Mouse (Mus musculus) E14TG2a.4 (cell line): ENCODE results near the gene Mndal.
"Not testable (repeated sequence)": the region's sequence is repeated elsewhere in the genome, so short reads cannot be mapped to it uniquely, and the experiment has no call there.

ENCODE experiments used
- H3K27me3 ChIP-seq: 2 replicates; pipeline ENCODE4 v1.6.1; 2014; ENCODE audit warnings: low read length, control low read depth; ENCODE audit not compliant: insufficient read depth
- H3K36me3 ChIP-seq: 2 replicates; pipeline ENCODE4 v1.6.1; 2014; ENCODE audit warnings: low read length, control low read depth; ENCODE audit not compliant: insufficient read depth
- H3K4me1 ChIP-seq: replicated peaks from 2 replicates; pipeline ENCODE4 v1.6.1; 2014; ENCODE audit warnings: low read depth, low read length, control low read depth
- H3K4me3 ChIP-seq: replicated peaks from 2 replicates; pipeline ENCODE4 v1.5.1; 2014; ENCODE audit warnings: mild to moderate bottlenecking, low read length
- H3K9me3 ChIP-seq: 2 replicates; pipeline ENCODE4 v1.6.1; 2014; ENCODE audit warnings: low read length, control low read depth

Mndal gene

GRCm38 (mm10) chr1:173802689-173803281 is 139.5 kb downstream of the Mndal start:
- not testable (repeated sequence) for H3K27me3 ChIP-seq, H3K4me3 ChIP-seq, H3K4me1 ChIP-seq, H3K36me3 ChIP-seq, H3K9me3 ChIP-seq

GRCm38 (mm10) chr1:173802207-173802606 is 140.1 kb downstream of the Mndal start:
- H3K4me3 ChIP-seq, H3K27me3 ChIP-seq, H3K36me3 ChIP-seq, H3K9me3 ChIP-seq, H3K4me1 ChIP-seq: not testable (repeated sequence)

- H3K27me3 ChIP-seq, H3K4me1 ChIP-seq, H3K9me3 ChIP-seq, H3K36me3 ChIP-seq, H3K4me3 ChIP-seq: not testable (repeated sequence)
Measured at GRCm38 (mm10) chr1:173801791-173802190, 140.5 kb downstream of the Mndal start.
